Mouse (Mus musculus) embryonic facial prominence, embryonic 10.5 days (tissue): ENCODE data around the gene Ufc1. TPM values are rescaled to one million over a fixed set of nuclear protein-coding genes. Genes with fewer than 3 reads are reported as not detected.
A peak's percentile ranks its signal among the peaks of the same experiment; 100 is the strongest.

Source experiments
- DNase-seq: peaks from one replicate; pipeline ENCODE4 v3.0.0-alpha.2; 2017; ENCODE audit warnings: low spot score
- H3K27ac ChIP-seq: fragments of 300-500 bp; sonication (generic); replicated peaks from 2 replicates; pipeline ENCODE4 v1.5.1; 2016; ENCODE audit warnings: mild to moderate bottlenecking
- H3K27me3 ChIP-seq: fragments of 300-500 bp; sonication (generic); replicated peaks from 2 replicates; pipeline ENCODE4 v1.6.1; 2016; ENCODE audit warnings: low read depth, mild to moderate bottlenecking; ENCODE audit not compliant: poor library complexity, severe bottlenecking
- H3K36me3 ChIP-seq: fragments of 300-500 bp; sonication (generic); replicated peaks from 2 replicates; pipeline ENCODE4 v1.6.1; 2016; ENCODE audit warnings: mild to moderate bottlenecking, moderate library complexity
- H3K4me1 ChIP-seq: fragments of 300-500 bp; sonication (generic); 2 replicates; pipeline ENCODE4 v1.6.1; 2016
- H3K4me3 ChIP-seq: fragments of 300-500 bp; sonication (generic); 2 replicates; pipeline ENCODE4 v1.5.1; 2016; ENCODE audit warnings: mild to moderate bottlenecking, moderate library complexity
- H3K9me3 ChIP-seq: fragments of 300-500 bp; sonication (generic); 2 replicates; pipeline ENCODE4 v1.6.1; 2016; ENCODE audit warnings: mild to moderate bottlenecking
- WGBS: fragments of 180-500 bp; shearing (Covaris S2); methylation state at CpG from one replicate; pipeline ENCODE4 v1.1.7; 2016; 5-methylcytosine and 5-hydroxymethylcytosine counted together
- polyA plus RNA-seq: library from polyadenylated mRNA; unstranded; fragments of >200 nt; fragmentation: Nextera tagmentation; extraction: Ambion mirVana; gene quantifications from 2 replicates; pipeline ENCODE4 v1.2.1, GENCODE M21; 2016

Ufc1 gene
- polyA plus RNA-seq, 1 experiment from 2014 or later = 105 TPM

DNA sequence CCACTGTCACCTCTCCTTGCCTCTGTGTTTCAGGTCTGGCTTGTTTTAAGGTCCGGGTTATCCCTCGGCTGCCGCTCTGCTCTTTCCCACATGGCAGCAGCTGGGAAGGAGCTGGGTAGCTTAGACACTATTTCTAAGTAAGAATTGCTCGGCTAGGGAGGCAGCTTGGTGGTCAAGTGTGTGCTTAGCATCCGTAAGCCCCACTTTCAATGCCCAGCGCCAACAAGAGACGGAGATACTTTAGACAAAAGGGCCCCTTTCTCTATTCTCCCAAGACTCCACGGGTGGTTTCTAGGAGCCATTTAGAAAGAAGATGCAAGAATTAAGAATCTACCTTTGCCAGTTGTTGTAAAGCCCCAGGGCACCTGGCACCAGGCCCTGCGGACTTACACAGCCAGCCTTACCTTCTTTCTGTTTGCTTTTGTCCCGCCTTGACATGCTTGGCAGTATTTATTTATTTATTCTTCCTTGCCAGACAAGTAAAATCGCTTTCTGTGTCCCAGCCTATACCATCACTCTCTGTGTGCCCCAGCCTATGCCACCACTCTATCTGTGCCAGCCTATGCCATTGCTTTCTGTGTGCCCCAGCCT, 19.6 kb downstream of the Ufc1 start:
- Histone ChIP-seq H3K27me3 (no peaks in the 10 kb centered on the region), H3K27ac (no peak overlapping the region), H3K9me3 (no peaks in the 10 kb centered on the region), H3K36me3 (peaks cover 80% of the 10 kb centered on the region), H3K4me1 (peaks cover 29% of the 10 kb centered on the region), H3K4me3 (no peak overlapping the region)
- no peak for DNase-seq
- 89% methylated on average over 11 of the region's 11 CpGs for WGBS

DNA sequence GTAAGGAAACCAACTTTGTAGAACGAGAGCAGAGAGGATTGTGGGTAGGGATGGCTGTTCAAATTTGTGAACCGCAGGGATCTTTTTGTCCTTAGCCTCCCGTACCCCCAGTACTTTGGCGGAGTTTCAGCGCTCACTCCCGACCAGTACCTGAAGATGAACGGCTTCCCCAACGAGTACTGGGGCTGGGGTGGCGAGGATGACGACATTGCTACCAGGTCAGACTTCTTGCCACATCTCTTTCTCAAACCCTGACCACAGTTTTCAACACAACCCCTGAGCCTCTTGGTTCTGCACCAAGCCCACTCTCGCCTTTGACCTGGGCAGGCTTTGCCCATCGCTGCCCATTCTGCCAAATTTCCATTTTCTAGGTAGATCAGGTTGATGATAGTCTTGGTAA, 20.7 kb downstream of the Ufc1 start:
- H3K27ac ChIP-seq = no peak overlapping the region
- 90% methylated on average over 12 of the region's 12 CpGs for WGBS
- no peak overlapping the region for H3K4me3 ChIP-seq
- no peaks in the 10 kb centered on the region for H3K9me3 ChIP-seq
- H3K27me3 ChIP-seq = no peaks in the 10 kb centered on the region
- peaks cover 28% of the 10 kb centered on the region for H3K4me1 ChIP-seq
- peaks cover 76% of the 10 kb centered on the region for H3K36me3 ChIP-seq
- no peak for DNase-seq

DNA sequence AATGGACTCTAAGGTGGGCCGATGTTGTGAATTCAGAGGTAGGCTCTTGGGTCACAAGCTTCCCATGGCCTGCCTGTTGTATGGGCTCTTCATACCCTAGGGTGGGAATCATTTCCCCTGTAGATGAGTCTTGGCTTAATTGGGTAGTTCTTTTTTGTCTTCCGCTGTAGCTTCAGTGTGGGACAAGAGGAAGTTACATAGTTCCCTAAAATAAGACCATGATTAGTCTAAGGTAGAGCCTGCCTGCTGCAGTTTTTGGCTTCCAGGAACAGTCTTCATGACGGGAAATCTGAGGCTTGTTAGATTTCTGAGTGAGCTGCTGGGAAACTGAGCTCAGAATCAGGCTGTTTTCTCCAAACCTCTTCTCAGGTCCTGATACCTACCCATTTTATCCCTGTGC, 22.7 kb downstream of the Ufc1 start:
- Histone ChIP-seq H3K27me3 (no peaks in the 10 kb centered on the region), H3K36me3 (peaks cover 56% of the 10 kb centered on the region), H3K27ac (no peak overlapping the region), H3K4me1 (peaks cover 25% of the 10 kb centered on the region), H3K4me3 (peak overlapping the region; percentile 83; the same call in 1 of the 2 replicates), H3K9me3 (no peaks in the 10 kb centered on the region)
- DNase-seq = no peak
- 92% methylated on average over 3 of the region's 3 CpGs for WGBS

DNA sequence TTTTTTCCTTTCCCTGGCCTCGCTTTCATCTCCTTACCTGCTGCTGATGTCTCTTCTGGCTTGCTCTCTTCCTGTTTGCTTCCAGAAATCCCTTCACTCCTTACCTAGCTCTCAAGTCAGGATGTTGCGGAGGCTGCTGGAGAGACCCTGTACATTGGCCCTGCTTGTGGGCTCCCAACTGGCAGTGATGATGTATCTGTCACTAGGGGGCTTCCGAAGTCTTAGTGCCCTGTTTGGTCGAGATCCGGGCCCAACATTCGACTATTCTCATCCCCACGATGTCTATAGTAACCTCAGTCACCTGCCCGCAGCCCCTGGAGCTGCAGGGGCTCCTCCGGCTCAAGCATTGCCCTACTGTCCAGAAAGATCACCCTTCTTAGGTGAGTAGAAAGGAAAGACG, 23.2 kb downstream of the Ufc1 start:
- Histone ChIP-seq H3K27me3 (no peaks in the 10 kb centered on the region), H3K27ac (no peak overlapping the region), H3K36me3 (peaks cover 51% of the 10 kb centered on the region), H3K4me1 (peaks cover 25% of the 10 kb centered on the region), H3K4me3 (peak overlapping the region; percentile 83; the same call in 1 of the 2 replicates), H3K9me3 (no peaks in the 10 kb centered on the region)
- DNase-seq = no peak
- WGBS = 71% methylated on average over 10 of the region's 10 CpGs

DNA sequence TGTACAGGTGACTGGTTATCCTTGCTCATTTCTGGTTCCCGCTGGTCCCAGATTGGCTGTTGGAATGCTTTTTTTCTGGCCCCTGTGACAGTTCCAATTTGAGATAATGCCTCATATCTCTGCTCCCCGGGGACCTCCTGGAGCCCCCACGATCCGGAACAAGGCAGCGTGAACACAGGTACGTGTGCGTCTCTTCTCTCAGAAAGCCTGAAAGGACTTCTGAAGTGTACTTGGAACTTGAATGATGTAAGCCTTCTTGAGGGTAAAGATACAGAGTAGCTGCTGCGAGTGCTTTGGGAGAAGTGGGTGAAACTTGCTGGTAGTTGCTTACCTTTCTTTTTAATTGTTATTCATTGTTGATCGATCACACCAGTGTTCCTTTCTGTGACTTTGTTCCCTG, 23.6 kb downstream of the Ufc1 start:
- DNase-seq = no peak
- peak overlapping the region; percentile 83 for H3K4me3 ChIP-seq
- no peaks in the 10 kb centered on the region for H3K9me3 ChIP-seq
- 59% methylated on average over 9 of the region's 9 CpGs for WGBS
- peaks cover 47% of the 10 kb centered on the region for H3K36me3 ChIP-seq
- H3K27ac ChIP-seq = no peak overlapping the region
- peaks cover 25% of the 10 kb centered on the region for H3K4me1 ChIP-seq
- H3K27me3 ChIP-seq = no peaks in the 10 kb centered on the region

DNA sequence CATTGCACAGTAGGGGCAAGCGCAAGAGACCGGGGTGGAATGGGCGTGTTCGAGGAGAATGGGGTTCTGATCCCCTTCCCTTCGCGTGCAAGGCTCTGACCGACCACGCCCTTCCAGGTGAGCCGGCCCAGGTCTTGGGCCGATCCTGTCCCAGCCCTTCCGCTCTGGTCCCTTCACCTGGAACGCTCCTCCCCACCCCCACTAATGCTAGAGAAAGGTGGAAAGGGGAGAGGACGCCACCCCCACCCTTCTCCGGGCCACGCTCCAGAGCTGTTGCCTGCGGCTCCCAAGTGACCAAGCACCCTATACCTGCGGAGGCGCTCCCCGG, 24.3 kb downstream of the Ufc1 start:
- no peaks in the 10 kb centered on the region for H3K9me3 ChIP-seq
- no peak for DNase-seq
- H3K27me3 ChIP-seq = no peaks in the 10 kb centered on the region
- peaks cover 25% of the 10 kb centered on the region for H3K4me1 ChIP-seq
- H3K27ac ChIP-seq = peak overlapping the region; percentile 90
- under 1% methylated on average over 19 of the region's 19 CpGs for WGBS
- H3K4me3 ChIP-seq = peak overlapping the region; percentile 83
- H3K36me3 ChIP-seq = peaks cover 40% of the 10 kb centered on the region

DNA sequence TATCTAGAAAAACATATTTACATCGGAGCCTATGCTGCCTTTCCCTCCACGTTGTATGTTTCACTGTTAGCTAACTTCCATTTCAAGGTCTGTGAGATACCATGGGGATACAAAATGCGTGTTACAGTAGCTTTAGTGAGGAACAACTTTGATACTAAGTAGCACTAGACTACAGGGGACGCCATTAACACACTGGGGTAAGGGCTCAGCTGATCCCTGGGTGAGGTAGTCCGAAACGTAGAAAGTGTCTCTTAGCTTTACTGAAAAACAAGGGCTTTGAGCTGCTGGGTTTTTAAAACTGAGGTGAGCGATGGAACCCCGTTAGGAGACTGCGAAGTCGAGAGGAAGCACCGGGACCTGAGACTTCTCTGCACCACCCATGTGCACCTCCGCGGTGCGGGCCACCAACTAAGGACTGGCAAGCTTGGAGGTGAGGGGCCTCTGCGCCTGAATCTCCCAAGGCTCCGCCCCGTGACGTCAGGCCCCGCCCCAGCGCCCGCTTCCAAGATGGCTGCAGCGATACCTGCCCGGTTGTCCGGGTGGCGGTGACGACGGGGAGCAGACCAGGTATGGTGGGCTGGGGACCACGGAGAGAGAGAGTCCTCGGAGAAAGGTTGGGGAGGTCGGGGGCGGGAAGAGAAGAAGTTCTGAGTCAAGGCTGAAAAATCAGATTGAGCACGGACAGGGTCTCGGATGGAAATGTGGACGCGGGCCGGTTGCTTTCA, 24.8 kb downstream of the Ufc1 start, which contains the start of gene B4galt3:
B4galt3 (plus strand) TSS at position 481 of the 725 bp plus-strand sequence.
- Histone ChIP-seq H3K27ac (peak within 1 kb of the TSS; percentile 90), H3K4me1 (peaks cover 25% of the 10 kb centered on the region), H3K9me3 (no peaks in the 10 kb centered on the region), H3K4me3 (peak within 1 kb of the TSS; percentile 83), H3K36me3 (peaks cover 35% of the 10 kb centered on the region), H3K27me3 (no peaks in the 10 kb centered on the region)
- DNase-seq = peak; percentile 97
- 3% methylated on average over 36 of the region's 36 CpGs for WGBS

DNA sequence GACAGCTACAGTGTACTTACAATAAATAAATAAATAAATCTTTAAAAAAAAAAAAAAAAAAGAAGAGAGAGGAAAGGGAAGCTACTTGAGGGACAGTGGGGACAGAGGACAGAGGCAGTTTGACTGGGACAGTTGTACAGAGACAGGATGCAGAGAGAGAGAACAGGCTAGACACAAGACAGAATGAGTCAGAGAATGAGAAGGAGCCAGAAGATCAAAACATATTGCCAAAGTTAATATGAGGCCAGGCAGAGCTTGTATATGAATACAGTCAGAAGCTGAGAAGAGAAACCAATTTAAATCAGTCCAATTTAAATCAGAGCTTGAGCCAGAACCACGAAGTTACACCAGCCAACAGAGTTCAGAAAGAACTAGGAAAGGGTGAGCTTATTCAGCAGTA, 26.5 kb downstream of the Ufc1 start:
- 68% methylated on average over 1 of the region's 1 CpGs for WGBS

DNA sequence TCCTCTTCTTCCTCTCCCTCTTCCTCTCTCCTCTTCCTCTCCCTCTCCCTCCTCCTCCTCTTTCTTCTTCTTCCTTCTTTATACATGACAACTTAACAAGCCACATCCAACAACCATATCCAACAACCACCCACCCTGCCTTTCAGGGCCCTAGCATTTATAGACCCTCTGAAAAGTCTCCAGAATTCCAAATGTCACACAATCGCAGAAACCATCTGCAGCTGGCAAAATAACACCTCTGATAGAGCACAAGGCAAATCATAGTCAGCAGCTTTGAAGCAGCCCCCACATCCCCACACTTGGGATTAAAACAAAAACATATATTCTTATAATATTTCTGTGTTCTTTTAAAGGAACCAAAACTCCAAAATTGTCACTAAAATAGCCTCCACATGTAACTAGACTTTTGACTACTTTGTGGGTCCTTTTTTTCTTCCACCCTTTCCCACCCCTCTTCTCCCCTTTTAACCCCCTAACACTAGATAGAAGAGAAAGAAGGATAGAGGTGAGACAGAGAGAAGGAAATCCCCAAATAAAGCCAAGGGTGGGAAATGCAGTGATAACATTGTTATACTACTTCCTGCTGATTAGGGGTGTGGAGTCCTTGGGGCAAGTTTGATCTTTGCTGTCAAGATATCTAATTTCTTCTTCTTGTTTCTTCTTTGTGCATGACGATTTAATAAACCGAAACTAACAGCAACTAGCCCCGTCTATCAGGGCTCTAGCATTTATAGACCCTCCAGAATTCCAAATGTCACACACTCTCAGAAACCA, 28.7 kb downstream of the Ufc1 start:
- no peak for DNase-seq
- Histone ChIP-seq H3K27me3 (no peaks in the 10 kb centered on the region), H3K4me1 (peaks cover 35% of the 10 kb centered on the region), H3K9me3 (no peaks in the 10 kb centered on the region), H3K4me3 (no peak overlapping the region), H3K36me3 (no peaks in the 10 kb centered on the region), H3K27ac (no peak overlapping the region)
- 71% methylated on average over 4 of the region's 4 CpGs for WGBS

More for the DNA sequence above, 26.5 kb downstream of the Ufc1 start:
- H3K27ac ChIP-seq = no peak overlapping the region
- no peak for DNase-seq
- H3K4me3 ChIP-seq = no peak overlapping the region
- H3K9me3 ChIP-seq = no peaks in the 10 kb centered on the region
- peaks cover 29% of the 10 kb centered on the region for H3K4me1 ChIP-seq
- peaks cover 18% of the 10 kb centered on the region for H3K36me3 ChIP-seq
- H3K27me3 ChIP-seq = no peaks in the 10 kb centered on the region

DNA sequence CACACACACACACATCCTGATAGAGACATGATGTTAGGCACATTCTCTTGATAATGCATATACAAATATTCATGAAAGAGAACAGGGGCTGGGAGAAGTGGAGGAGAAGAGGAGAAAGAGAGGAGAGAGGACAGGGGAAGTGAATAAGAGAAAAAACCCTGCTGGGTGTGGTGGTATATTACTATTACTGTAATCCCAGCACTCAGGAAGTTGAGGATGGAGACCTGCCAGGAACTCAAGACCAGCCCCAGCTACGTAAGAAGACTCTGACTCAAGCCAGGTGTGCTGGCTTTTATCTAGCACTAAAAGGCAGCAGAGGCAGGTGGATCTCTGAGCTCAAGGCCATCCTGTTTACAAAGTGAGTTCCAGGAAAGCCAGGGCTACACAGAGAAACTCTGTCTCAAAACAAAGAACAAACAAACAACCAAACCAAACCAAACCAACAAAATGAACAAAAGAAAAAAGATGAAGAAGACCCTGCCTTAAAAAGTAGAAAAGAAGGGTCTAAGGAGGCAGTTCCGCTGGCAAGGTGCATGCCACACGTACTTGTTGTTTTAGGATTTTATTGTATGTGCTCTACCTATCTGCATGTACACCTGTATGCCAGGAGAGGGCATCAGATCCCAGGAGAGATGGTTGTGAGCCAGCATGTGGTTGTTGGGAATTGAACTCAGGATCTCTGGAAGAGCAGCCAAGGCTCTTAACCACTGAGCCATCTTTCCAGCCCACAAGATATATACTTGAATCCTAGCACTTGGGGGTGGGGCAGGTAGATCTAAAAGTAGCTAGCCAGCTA, 31.0 kb downstream of the Ufc1 start:
- Histone ChIP-seq H3K27me3 (no peaks in the 10 kb centered on the region), H3K4me1 (peaks cover 18% of the 10 kb centered on the region), H3K27ac (peak overlapping the region; percentile 30), H3K36me3 (peaks cover 9% of the 10 kb centered on the region), H3K4me3 (no peak overlapping the region), H3K9me3 (no peaks in the 10 kb centered on the region)
- no peak for DNase-seq
- WGBS = 82% methylated on average over 3 of the region's 3 CpGs

DNA sequence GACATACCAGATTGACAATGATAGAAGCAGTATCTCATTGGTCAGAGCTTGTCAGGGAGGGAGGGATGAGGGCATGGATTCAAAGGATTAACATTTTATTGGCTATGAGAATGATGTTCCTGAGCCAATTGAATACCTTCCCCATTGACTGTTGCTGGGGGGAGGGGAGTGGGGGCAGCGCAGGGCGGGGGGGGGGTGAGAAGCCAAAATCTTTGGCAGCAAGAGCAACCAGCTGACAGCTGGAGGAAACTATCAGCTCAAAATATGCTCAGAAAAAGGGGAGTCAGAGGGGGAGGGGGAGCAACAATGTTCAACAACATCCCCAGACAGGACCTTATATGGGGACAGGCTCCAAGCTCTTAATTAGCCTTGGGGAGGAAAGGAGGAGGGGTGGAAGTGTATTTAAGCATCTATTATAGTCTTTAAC, 31.6 kb downstream of the Ufc1 start:
- H3K27ac ChIP-seq = peak overlapping the region; percentile 81
- peaks cover 18% of the 10 kb centered on the region for H3K4me1 ChIP-seq
- H3K27me3 ChIP-seq = no peaks in the 10 kb centered on the region
- H3K36me3 ChIP-seq = peaks cover 14% of the 10 kb centered on the region
- peak overlapping the region; percentile 45 for H3K4me3 ChIP-seq
- DNase-seq = peak; percentile 59
- H3K9me3 ChIP-seq = no peaks in the 10 kb centered on the region
- WGBS = 4% methylated on average over 2 of the region's 2 CpGs

DNA sequence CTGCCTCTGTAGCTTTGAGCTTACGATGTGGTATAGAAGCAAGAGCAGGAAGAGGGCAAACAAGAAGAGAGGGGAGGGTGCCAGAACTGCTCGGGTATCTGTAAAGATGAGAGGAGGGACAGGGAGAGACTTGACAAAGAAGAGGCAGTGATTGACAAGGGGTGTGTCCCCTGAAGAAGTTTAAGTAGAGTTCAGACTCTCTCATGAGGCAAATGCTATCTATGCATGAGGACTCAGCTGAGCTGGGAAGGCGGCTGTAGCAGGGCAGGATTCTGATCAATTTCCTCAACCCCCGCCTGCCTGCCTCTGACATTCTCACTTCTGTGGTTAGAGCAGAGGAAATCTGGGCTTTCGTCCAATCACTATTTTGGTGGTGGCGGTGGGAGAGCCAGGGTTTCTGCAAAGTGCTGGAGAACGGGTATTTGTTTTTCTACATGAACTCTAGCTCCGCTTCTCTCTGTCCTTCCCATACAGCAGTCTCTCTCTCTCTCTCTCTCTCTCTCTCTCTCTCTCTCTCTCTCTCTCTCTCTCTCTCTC, 32.2 kb downstream of the Ufc1 start:
- Histone ChIP-seq H3K4me3 (peak overlapping the region; percentile 45), H3K27ac (peak overlapping the region; percentile 81), H3K4me1 (peaks cover 18% of the 10 kb centered on the region), H3K9me3 (no peaks in the 10 kb centered on the region), H3K36me3 (peaks cover 20% of the 10 kb centered on the region), H3K27me3 (no peaks in the 10 kb centered on the region)
- WGBS = 8% methylated on average over 8 of the region's 8 CpGs
- peak; percentile 33 for DNase-seq
